Mouse (Mus musculus): ENCODE measurements at regions not wholly inside any gene's neighbourhood (a gene's known extent, or its start where the extent isn't known, plus 50 kb on each side); places are given as distances from the start of the nearest gene placed in this dataset.

DNA sequence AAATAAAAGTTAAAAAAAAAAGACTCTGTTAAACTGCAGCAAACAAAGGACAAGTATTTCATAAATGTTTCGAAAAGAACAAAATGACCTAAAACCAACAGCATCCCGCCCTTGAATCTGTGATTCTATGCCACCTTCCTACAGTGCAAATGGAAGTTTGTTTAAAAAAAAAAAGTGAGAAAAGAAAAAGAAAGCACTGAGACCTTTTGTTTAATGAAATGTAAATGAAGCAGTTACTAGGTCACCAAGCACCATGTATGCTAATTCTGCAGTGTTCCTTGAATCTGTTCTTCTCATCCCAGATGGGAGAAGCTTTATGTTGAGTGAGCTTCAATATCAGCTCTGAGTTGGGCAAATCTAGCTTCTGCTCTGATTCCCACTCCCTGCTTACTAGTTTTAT is 64.8 kb downstream of the Dnajb9 start:
- TF ChIP-seq HCFC1 (IDR thresholded peaks at IDR 0.05; ENCODE audit: borderline replicate concordance, insufficient read depth, low read length) (no peak), ZNF384 (IDR thresholded peaks at IDR 0.05; ENCODE audit: low read depth, low read length) (no peak), CHD2 (IDR thresholded peaks at IDR 0.05; ENCODE audit: low read depth, low read length) (no peak)
